Mouse (Mus musculus) spleen, adult 12 weeks (tissue): ENCODE data around the gene Trio.
A peak's percentile ranks its signal among the peaks of the same experiment; 100 is the strongest.
"Not testable (repeated sequence)": the region's sequence is repeated elsewhere in the genome, so short reads cannot be mapped to it uniquely, and the experiment has no call there.

ENCODE experiments used
- DNase-seq: peaks from one replicate; pipeline ENCODE4 v3.0.0; 2022; ENCODE audit warnings: low spot score

The Trio gene

GRCm38 (mm10) chr15:27770513-27771196, 255.0 kb downstream of the Trio start:
- no peak for DNase-seq

GRCm38 (mm10) chr15:27761416-27761815, 264.2 kb downstream of the Trio start:
- DNase-seq, result no peak

GRCm38 (mm10) chr15:27760655-27761054, 265.0 kb downstream of the Trio start:
- no peak for DNase-seq

GRCm38 (mm10) chr15:27759890-27760289, 265.8 kb downstream of the Trio start:
- no peak for DNase-seq

- DNase-seq, result no peak
These were observed 267.0 kb downstream of the Trio start for GRCm38 (mm10) chr15:27758680-27759079.

GRCm38 (mm10) chr15:27756426-27756825, 269.2 kb downstream of the Trio start:
- no peak for DNase-seq

- DNase-seq, result no peak
These were observed 270.9 kb downstream of the Trio start for GRCm38 (mm10) chr15:27754571-27755260.

- no peak for DNase-seq
These were observed 271.7 kb downstream of the Trio start for GRCm38 (mm10) chr15:27753923-27754322.

- no peak for DNase-seq
These were observed 272.8 kb downstream of the Trio start for GRCm38 (mm10) chr15:27752677-27753342.

GRCm38 (mm10) chr15:27751612-27752405, 273.8 kb downstream of the Trio start:
- peak; percentile 32 for DNase-seq

GRCm38 (mm10) chr15:27748739-27749138, 276.9 kb downstream of the Trio start:
- DNase-seq, result no peak

GRCm38 (mm10) chr15:27747512-27747911, 278.1 kb downstream of the Trio start:
- no peak for DNase-seq

GRCm38 (mm10) chr15:27744995-27745394, 280.7 kb downstream of the Trio start:
- DNase-seq, result no peak

- no peak for DNase-seq
These were observed 285.6 kb downstream of the Trio start for GRCm38 (mm10) chr15:27740080-27740479.

- DNase-seq, result no peak
These were observed 293.8 kb downstream of the Trio start for GRCm38 (mm10) chr15:27731818-27732217.

- DNase-seq, result no peak
These were observed 299.4 kb downstream of the Trio start for GRCm38 (mm10) chr15:27726228-27726627.

GRCm38 (mm10) chr15:27724796-27725680, 300.6 kb downstream of the Trio start:
- DNase-seq, result no peak

GRCm38 (mm10) chr15:27724298-27724697, 301.4 kb downstream of the Trio start:
- DNase-seq, result no peak

- no peak for DNase-seq
These were observed 301.9 kb downstream of the Trio start for GRCm38 (mm10) chr15:27723746-27724145.

GRCm38 (mm10) chr15:27720297-27720696, 305.4 kb downstream of the Trio start:
- not testable (repeated sequence) for DNase-seq

GRCm38 (mm10) chr15:27718668-27719067, 307.0 kb downstream of the Trio start:
- no peak for DNase-seq
